Mouse (Mus musculus): ENCODE measurements around the gene Omd.
A peak's percentile ranks its signal among the peaks of the same experiment; 100 is the strongest.
"Not testable (repeated sequence)": the region's sequence is repeated elsewhere in the genome, so short reads cannot be mapped to it uniquely, and the experiment has no call there.

Omd gene

GRCm38 (mm10) chr13:49581541-49582530 is at the start of gene Omd:
Gene Omd (plus strand): TSS chr13:49582462.
- DNase-seq (ENCODE audit: low read depth, low spot score), result peak; percentile 3

DNA sequence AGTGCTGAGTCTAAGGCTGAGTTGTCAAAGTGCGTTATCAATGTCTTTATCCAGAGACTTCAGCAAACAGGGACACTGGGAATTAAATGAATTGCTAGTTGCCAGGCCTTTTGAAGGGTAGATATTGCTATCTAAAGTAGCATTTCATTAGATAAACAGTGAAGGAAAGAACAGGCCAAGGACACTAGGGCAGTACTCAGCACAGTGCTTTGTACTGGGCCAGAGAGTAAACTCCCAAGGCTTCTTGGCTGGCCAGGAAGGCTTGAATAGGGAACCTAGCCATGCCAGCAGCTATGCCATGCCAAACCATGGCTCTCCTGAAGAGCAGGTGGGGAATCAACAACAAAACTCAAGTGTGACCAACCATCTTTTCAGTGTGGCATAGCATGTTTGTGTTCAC is 45.3 kb upstream of the Omd start:
- DNase-seq (ENCODE audit: low read depth, low spot score), result no peak

GRCm38 (mm10) chr13:49538693-49539092 is 43.6 kb upstream of the Omd start:
- no peak for DNase-seq (ENCODE audit: low read depth, low spot score)

DNA sequence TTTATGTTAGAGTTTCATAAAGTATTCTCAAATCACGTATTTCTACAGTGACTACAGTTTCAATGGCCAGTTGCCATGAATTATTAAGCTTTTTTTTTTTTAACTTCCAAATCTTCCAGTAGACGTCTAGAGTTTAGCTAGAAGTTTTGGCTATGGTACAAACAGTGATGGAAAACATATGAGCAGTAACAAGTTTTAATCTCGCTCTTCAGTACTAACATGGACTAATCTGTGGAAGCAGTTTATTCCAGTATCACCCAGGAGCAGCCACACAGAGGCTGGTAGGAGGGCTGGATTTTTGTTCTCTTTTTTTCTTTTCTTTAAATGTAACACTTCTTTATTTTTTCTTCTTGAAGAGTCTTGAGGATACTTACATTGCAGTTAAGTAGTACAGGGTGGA is 38.0 kb upstream of the Omd start, which contains the start of gene Aspn:
Aspn (plus strand) TSS at position 165 of the 400 bp plus-strand sequence.
- DNase-seq (ENCODE audit: low read depth, low spot score), result no peak

GRCm38 (mm10) chr13:49545646-49546045 is 36.6 kb upstream of the Omd start:
- DNase-seq (ENCODE audit: low read depth, low spot score), result no peak

DNA sequence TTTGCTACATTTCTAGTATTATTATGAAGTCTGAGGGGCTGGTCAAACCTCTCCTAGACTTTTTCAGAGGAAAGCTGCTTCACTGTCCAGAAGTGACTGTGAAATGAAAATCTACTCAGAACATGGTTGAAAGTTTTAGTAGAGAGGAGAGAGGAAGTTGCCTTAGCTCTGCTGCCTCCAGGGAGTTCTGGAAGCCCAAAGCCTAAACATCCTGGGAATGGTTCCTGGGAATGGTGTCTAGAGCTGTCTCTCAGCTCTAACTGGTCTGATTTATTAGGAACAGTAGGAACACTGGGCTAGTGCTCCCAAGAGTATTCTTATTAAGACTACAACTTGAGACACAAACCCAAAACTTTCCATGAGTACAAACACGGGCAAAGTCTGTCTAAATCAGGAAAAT is 35.7 kb upstream of the Omd start:
- no peak for DNase-seq (ENCODE audit: low read depth, low spot score)

DNA sequence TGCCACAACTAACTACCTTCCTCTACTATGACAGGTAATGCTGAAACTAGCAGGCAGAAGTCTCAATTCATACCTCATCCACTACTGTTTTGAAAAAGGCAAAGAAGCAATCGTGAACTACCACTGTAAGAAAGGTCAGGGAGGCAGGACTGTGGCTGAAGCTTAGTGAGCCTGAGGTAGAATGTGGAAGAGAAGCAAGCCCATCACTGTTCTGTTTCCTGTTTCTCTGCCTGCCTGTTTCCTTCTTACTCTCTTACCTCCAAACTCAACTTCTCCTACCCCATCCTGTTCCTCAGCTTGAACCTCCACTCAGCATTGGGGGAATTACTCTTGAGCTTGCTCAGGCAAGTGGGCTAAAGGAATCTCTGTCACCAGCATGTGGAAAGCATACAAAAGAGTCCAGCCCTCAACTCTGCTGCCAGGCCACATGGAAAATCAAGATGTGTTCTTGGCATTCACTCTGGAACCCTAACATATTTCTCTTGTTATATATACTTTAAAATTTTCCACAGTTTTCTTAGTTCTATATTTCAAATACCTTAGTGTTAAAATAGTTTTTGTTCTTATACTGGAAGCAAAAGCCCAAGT is 34.6 kb upstream of the Omd start:
- no peak for DNase-seq (ENCODE audit: low read depth, low spot score)

DNA sequence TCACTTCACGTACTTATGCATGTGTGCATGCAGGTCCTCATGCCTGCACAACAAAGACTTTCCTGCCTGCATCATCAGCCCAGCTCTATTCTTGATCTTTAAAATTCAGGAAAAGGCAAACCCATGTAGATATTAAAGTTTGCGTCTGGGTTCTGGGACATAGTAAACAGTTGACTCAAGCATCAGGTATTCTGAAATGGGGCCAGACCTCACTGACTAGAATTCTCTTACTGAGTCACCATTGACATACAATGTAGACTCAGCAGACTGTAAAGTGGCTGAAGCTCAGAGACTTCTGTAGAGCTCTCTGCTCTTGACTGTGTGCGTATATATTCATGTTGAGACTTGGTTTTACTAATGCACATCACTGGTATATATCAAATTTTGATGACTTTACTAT is 32.6 kb upstream of the Omd start:
- no peak for DNase-seq (ENCODE audit: low read depth, low spot score)

GRCm38 (mm10) chr13:49554519-49554918 is 27.7 kb upstream of the Omd start:
- DNase-seq (ENCODE audit: low read depth, low spot score), result no peak

- DNase-seq (ENCODE audit: low read depth, low spot score), result peak; percentile 49
Observed at GRCm38 (mm10) chr13:49556203-49556602, 26.1 kb upstream of the Omd start.

DNA sequence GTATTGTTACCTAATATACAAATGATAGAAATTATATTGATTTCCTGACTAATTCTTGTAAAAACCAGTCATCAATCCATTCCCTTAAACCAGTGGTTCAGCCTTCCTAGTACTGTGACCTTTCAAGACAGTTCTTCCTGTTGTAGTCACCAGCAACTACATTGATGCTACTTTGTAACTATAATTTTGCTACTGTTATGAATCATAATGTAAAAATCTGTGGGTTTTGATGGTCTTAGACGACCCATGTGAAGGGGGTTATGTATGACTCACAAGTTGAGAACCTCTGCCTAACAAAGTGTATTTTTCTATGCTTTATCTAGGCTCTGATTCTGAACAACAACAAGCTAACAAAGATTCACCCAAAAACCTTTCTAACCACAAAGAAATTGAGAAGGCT is 25.3 kb upstream of the Omd start:
- no peak for DNase-seq (ENCODE audit: low read depth, low spot score)

DNA sequence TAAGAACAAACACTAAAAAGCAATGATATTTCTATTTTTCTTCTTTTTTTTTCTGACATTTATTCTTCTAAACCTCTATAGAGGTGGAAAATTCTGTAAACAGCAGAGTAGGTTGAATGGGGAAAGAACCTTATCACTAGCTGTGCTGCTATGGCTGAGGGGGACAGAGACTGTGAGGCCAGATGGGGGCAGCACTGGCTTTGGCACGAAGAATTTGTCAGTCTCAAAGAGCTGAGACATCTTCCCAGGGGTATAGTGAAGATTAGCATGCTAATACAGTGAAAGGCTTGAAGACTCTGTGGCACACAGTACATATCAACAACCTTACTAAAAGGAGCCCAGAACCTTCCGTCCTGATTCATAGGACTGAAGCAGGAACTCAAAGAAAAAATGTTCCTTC is 23.1 kb upstream of the Omd start:
- peak; percentile 33 for DNase-seq (ENCODE audit: low read depth, low spot score)

DNA sequence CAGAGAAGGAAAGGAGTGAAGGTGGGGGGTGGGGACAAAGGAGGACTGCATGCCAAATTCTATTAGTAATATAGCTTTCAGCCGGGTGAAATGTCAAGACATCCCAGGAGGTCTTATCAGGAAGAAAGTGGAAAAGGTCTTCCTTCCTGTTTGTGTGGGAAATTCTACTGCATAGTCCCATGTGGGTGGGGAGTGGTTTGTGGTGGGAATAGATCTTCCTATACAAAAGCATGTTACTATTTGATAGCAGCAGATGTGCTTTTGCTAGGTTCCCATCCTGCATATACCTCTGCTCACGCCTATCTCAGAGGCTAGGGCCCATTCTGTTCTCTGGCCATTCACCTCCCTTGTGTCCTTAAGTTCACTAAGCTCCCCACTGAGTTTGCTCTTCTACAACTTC is 21.4 kb upstream of the Omd start:
- no peak for DNase-seq (ENCODE audit: low read depth, low spot score)

GRCm38 (mm10) chr13:49564347-49564746 is 17.9 kb upstream of the Omd start:
- no peak for DNase-seq (ENCODE audit: low read depth, low spot score)

GRCm38 (mm10) chr13:49570371-49570770 is 11.9 kb upstream of the Omd start:
- no peak for DNase-seq (ENCODE audit: low read depth, low spot score)

DNA sequence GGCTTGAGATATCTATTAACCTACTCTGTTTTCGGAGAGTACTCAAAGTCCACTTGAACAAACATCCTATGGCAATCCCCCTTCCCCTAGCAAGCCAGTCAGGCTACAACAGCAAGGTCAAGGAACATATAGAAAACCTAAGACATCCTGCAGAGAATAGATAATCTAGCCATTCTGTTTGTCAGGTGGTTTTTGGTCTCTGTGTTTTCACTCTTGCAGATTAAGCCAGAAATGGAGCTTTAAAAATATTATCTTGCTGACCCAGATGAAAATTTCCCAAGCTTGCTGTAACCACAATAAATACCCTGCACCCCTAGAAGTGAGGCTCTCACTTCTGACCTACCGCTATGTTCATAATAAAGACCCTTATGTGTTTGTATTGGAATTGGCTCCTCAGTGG is 10.8 kb upstream of the Omd start:
- DNase-seq (ENCODE audit: low read depth, low spot score), result no peak

DNA sequence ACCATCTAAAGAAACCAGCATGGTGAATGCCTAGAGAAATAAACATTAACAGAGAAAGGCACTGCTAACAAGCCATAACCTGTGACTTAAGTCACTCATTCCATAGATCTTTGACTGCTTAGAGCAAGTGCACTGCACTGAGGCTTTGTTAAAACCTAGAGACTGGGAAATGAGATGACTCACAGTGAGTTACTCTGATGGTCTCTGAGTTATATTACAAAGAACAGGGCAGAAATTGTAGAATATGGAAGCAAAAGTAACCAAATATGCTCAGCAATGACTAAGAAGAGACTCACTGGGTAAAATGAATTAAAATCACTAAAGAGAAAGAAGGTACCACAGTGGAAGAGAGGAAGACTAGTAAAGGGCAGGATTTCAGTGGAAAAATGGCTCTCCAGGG is 1.6 kb downstream of the Omd start:
- DNase-seq (ENCODE audit: low read depth, low spot score), result no peak

DNA sequence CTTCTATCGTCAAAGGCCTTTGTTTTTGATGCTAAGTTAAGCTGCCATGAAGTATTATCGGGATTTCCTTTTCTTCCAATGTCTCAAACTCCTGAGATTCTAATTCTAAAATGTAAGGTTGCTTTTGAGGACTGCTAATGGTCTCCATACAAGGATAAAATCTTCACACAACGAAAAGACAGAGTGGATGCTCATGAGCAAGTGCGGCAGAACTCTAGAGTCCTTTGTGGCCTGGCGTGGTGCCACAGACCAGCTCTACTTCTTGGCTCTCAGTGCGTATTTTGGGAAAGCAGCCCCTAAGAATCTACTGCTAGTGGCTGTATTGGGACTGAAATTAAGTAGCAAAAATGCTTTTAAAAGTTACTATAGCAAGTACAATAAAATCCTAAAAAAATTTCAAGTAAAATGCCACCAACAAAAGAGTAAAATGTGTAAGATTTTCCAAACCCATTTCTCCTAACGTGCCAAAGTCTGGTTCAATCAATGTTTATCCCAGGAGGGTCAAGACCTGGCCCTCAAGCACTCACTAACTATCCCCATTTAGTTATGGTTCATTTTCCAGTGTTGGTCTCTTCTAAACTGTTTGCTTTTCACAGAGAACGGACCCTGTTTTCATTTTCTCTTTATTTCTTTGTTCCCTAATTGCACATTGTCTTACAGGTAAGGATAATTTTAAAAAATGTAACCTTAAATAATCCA is 2.2 kb downstream of the Omd start:
- no peak for DNase-seq (ENCODE audit: low read depth, low spot score)

- DNase-seq (ENCODE audit: low read depth, low spot score), result peak; percentile 28
Observed at GRCm38 (mm10) chr13:49586062-49586461, 3.8 kb downstream of the Omd start.

GRCm38 (mm10) chr13:49602541-49602940 is 20.3 kb downstream of the Omd start:
- not testable (repeated sequence) for DNase-seq (ENCODE audit: low read depth, low spot score)

- DNase-seq (ENCODE audit: low read depth, low spot score), result no peak
Observed at GRCm38 (mm10) chr13:49603603-49604002, 21.3 kb downstream of the Omd start.

GRCm38 (mm10) chr13:49607714-49608113 is 25.5 kb downstream of the Omd start, which contains the start of gene Ogn:
Gene Ogn (plus strand): TSS chr13:49608046.
- peak; percentile 9 for DNase-seq (ENCODE audit: low read depth, low spot score)

All from brain, adult 2 months (tissue).